Mouse (Mus musculus) lung, embryonic 14.5 days (tissue): Measurements from ENCODE around the gene Snx29. TPM values are rescaled to one million over a fixed set of nuclear protein-coding genes. Genes with fewer than 3 reads are reported as not detected.
"Not testable (repeated sequence)": the region's sequence is repeated elsewhere in the genome, so short reads cannot be mapped to it uniquely, and the experiment has no call there.

Experiments used
- ATAC-seq: fragments of 200-750 bp; cut with Nextera tagmentation; 2 replicates; pipeline ENCODE4 v1.8.0; 2017; ENCODE audit warnings: mild to moderate bottlenecking, moderate TSS enrichment, moderate library complexity; ENCODE audit not compliant: insufficient read depth
- DNase-seq: peaks from one replicate; pipeline ENCODE4 v3.0.0-alpha.2; 2015
- H3K27ac ChIP-seq: fragments of 300-500 bp; sonication (generic); 2 replicates; pipeline ENCODE4 v1.5.1; 2014; ENCODE audit warnings: low read depth, mild to moderate bottlenecking, moderate library complexity
- H3K27me3 ChIP-seq: fragments of 300-500 bp; sonication (generic); 2 replicates; pipeline ENCODE4 v1.6.1; 2014; ENCODE audit warnings: low read length, control low read depth; ENCODE audit not compliant: insufficient read depth
- H3K36me3 ChIP-seq: fragments of 300-500 bp; sonication (generic); 2 replicates; pipeline ENCODE4 v1.6.1; 2014; ENCODE audit warnings: control low read depth; ENCODE audit not compliant: insufficient read depth
- H3K4me1 ChIP-seq: fragments of 300-500 bp; sonication (generic); 2 replicates; pipeline ENCODE4 v1.6.1; 2014; ENCODE audit warnings: antibody characterized with exemption, control low read depth; ENCODE audit not compliant: insufficient read depth
- H3K4me2 ChIP-seq: fragments of 300-500 bp; sonication (generic); 2 replicates; pipeline ENCODE4 v1.6.1; 2014; ENCODE audit warnings: mild to moderate bottlenecking
- H3K4me3 ChIP-seq: fragments of 300-500 bp; sonication (generic); 2 replicates; pipeline ENCODE4 v1.5.1; 2014; ENCODE audit warnings: low read depth, low read length
- H3K9ac ChIP-seq: fragments of 300-500 bp; sonication (generic); 2 replicates; pipeline ENCODE4 v1.6.1; 2014
- H3K9me3 ChIP-seq: fragments of 300-500 bp; sonication (generic); 2 replicates; pipeline ENCODE4 v1.6.1; 2016; ENCODE audit warnings: low read depth, low read length, control low read depth
- CTCF ChIP-seq: IDR thresholded peaks from 2 replicates; pipeline ENCODE4 v1.5.1; 2016; ENCODE audit warnings: antibody characterized with exemption, low read depth
- WGBS: fragments of 180-500 bp; shearing (Covaris S2); extraction: QIAGEN DNeasy Blood & Tissue Kit; methylation state at CpG from one replicate; pipeline ENCODE4 v1.1.7; 2014; 5-methylcytosine and 5-hydroxymethylcytosine counted together
- polyA plus RNA-seq: library from polyadenylated mRNA; unstranded; fragments of >200 nt; fragmentation: Nextera tagmentation; extraction: Ambion mirVana; gene quantifications from 2 replicates; pipeline ENCODE4 v1.2.1, GENCODE M21; 2014

Snx29 gene
- polyA plus RNA-seq, 1 experiment from 2014 or later = 10.3 TPM

DNA sequence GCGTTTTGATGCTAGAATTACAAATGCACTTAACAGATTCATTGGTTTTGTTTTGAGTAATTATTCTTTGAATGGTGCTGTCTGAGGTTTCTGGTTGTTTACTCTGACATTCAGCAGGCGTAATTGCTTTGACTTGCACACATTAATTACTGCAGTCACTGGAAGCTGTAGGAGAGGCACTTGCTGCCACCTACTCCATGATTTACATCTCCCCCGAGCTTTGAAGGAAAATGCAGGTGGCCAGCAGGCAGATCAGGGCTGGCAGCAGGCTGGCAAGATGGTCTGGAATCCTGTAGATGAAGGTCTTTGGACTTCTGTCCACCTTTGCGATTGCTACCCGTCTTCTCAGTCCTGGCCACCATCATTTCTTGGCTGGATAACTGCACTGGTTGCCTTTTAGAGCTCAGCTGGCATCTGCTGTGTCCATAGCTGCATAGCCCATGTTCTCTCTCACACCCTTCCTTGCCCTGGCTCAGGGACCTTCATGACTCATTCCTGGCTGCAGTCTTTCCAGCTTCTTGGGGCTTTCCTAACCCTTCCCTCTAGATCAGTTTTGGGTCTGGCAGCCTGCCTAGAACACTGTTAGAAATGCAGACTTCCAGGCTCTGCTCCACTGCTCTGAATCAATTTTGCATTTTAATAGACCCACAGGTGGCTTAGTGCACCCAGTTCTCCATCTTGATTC is 182.9 kb downstream of the Snx29 start:
- Histone ChIP-seq H3K9me3 (no peaks in the 10 kb centered on the region), H3K9ac (no peak overlapping the region), H3K36me3 (no peaks in the 10 kb centered on the region), H3K27ac (no peak overlapping the region), H3K27me3 (no peaks in the 10 kb centered on the region), H3K4me3 (no peak overlapping the region), H3K4me1 (no peaks in the 10 kb centered on the region), H3K4me2 (no peak overlapping the region)
- ATAC-seq = no peak
- 71% methylated on average over 5 of the region's 5 CpGs for WGBS
- peak; percentile 54 for DNase-seq
- TF ChIP-seq CTCF = no peak

DNA sequence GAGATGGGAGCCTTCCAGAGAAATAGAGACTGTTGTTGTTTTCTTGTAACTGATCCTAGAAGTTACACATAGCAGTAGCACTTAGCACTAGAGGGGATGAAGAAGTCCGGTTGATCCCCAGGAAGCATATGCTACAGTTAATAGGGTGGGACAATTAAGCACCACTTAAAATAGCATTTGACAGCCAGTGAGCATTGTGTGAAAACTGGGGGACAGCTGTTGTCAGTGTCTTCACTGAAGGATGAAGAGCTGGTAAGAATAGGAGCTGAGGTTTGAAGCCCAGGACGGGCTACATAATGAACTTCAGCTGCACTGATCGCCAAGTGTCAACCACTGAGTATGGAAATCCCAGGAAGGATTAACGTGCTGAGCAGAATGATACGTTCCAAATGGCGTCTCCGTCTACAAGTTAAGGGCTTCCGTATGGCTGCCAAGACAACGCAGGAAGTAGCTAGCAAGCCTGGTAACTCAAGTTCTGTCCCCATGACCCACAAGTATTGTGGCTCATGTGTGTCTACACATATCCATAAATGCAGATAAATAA is 184.6 kb downstream of the Snx29 start:
- 39% methylated on average over 9 of the region's 9 CpGs for WGBS

DNA sequence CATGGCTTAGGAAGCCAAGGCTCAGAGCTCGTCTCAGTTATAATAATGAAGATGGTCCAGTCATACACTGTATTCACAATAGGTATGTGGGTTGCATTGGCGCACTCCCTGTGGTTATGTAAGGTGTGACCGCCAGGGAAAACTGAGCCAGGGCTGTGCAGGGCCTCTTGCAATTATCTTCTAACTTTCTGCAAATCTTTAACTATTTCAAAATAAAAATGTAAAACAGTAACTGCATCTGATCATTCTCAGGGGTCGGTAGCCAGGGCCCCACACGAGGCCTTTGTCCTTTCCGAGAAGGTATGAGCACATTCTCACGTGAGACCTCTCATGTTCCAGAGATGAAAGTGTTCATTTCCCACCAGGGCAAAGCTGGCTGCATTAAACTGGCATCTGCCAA is 185.6 kb downstream of the Snx29 start:
- H3K9ac ChIP-seq = no peak overlapping the region
- H3K9me3 ChIP-seq = no peaks in the 10 kb centered on the region
- H3K4me2 ChIP-seq = no peak overlapping the region
- H3K27ac ChIP-seq = no peak overlapping the region
- no peaks in the 10 kb centered on the region for H3K36me3 ChIP-seq
- TF ChIP-seq CTCF = no peak
- no peak for ATAC-seq
- 88% methylated on average over 7 of the region's 7 CpGs for WGBS
- DNase-seq = no peak
- no peaks in the 10 kb centered on the region for H3K4me1 ChIP-seq
- H3K4me3 ChIP-seq = no peak overlapping the region
- H3K27me3 ChIP-seq = no peaks in the 10 kb centered on the region

More for the DNA sequence above, 184.6 kb downstream of the Snx29 start:
- Histone ChIP-seq H3K27me3 (no peaks in the 10 kb centered on the region), H3K4me1 (no peaks in the 10 kb centered on the region), H3K4me2 (no peak overlapping the region), H3K4me3 (no peak overlapping the region), H3K36me3 (no peaks in the 10 kb centered on the region), H3K9ac (no peak overlapping the region), H3K9me3 (no peaks in the 10 kb centered on the region), H3K27ac (no peak overlapping the region)
- DNase-seq (peak; percentile 79), ATAC-seq (peak; percentile 78)
- TF ChIP-seq CTCF = no peak

DNA sequence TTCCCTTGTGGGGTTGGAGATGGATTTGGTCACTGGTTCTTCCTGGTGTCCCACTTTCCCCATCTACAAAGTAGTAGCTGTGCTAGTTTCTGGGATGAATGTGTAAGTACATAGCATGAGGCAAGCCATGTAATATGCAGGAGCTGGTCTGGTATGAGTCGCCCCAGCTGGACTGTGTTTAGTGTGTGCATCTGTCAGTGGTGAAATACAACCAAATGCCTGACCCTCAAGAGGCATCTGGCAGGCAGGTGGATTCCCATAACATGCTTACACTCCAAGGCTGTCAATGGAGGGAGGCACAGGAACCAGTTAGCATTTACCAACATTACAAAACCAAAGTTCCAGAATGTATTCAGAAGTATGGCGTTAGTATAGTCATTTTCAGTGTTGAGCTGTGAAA is 187.7 kb downstream of the Snx29 start:
- Histone ChIP-seq H3K9me3 (no peaks in the 10 kb centered on the region), H3K4me2 (no peak overlapping the region), H3K27ac (no peak overlapping the region), H3K9ac (no peak overlapping the region), H3K36me3 (no peaks in the 10 kb centered on the region), H3K4me3 (no peak overlapping the region), H3K27me3 (no peaks in the 10 kb centered on the region), H3K4me1 (no peaks in the 10 kb centered on the region)
- no peak for TF ChIP-seq CTCF
- WGBS = 96% methylated on average over 2 of the region's 2 CpGs
- no peak for ATAC-seq
- DNase-seq = no peak

DNA sequence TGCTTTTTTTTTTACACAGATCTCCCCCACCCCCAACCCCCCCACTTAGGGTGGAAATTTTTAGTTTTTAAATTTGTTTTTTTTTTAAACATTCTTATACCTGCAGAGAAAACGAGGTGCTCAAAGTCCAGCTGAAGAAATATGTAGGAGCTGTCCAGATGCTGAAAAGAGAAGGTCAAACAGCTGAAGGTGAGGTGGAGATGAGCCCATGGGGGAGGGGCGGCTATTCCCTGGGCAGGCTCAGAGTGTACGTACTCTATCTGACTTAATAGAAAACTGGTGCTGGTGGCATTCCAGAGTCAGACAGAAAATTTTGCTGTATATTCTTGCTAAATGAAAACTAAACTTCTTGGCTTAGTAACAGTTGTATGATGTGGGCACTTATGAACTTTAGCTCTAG is 188.1 kb downstream of the Snx29 start:
- Histone ChIP-seq H3K9me3 (no peaks in the 10 kb centered on the region), H3K36me3 (no peaks in the 10 kb centered on the region), H3K4me1 (no peaks in the 10 kb centered on the region), H3K4me3 (no peak overlapping the region), H3K4me2 (no peak overlapping the region), H3K27me3 (no peaks in the 10 kb centered on the region), H3K9ac (no peak overlapping the region), H3K27ac (no peak overlapping the region)
- ATAC-seq (no peak), DNase-seq (peak; percentile 28)
- no peak for TF ChIP-seq CTCF
- 39% methylated on average over 3 of the region's 3 CpGs for WGBS

DNA sequence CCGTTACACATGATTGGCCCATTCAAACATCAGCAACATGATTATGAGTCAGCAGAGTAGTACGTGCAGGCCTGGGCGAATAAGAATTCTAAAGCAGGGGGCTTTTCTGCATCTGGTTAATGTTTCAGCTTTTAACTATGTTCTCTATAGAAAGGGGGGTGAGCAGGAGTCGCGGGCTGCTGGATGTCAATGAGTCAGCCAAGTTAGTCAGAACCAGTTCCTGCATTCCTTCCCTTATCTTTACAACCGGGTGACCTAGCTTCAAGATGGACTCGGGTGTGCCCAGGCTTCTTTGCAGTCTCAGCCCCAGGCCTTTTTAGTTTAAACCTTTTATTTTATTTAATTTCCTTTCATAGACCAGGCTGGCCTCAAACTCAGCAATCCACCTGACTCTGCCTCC is 189.0 kb downstream of the Snx29 start:
- not testable (repeated sequence) for H3K27me3 ChIP-seq, H3K4me2 ChIP-seq, H3K4me3 ChIP-seq, H3K36me3 ChIP-seq, H3K4me1 ChIP-seq, ATAC-seq, H3K27ac ChIP-seq, H3K9me3 ChIP-seq, DNase-seq, H3K9ac ChIP-seq
- 82% methylated on average over 7 of the region's 7 CpGs for WGBS

DNA sequence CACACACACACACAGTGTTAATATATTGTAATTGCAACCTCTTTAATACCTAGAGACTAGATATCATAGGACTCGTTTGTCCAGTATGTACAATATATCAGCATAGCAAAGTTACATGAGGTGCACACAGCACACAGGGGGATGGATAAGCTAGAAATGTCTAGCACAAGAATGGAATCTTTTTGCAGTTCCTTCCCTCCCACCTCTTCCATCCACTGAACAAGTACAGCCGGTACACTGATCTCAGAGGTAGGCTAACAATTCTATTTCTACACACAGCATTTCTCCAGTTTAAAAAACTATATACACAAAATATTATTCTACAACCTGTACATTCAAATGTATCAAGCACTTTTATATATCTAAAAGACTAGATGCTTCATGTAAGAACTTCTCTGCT is 194.0 kb downstream of the Snx29 start:
- DNase-seq (no peak), ATAC-seq (no peak)

More for the DNA sequence above, 194.0 kb downstream of the Snx29 start:
- Histone ChIP-seq H3K36me3 (no peaks in the 10 kb centered on the region), H3K27ac (no peak overlapping the region), H3K9me3 (no peaks in the 10 kb centered on the region), H3K27me3 (no peaks in the 10 kb centered on the region), H3K4me1 (no peaks in the 10 kb centered on the region), H3K9ac (no peak overlapping the region), H3K4me2 (no peak overlapping the region), H3K4me3 (no peak overlapping the region)
- no peak for TF ChIP-seq CTCF
- WGBS = 93% methylated on average over 2 of the region's 2 CpGs
